ENCODE assay signal across 24 mouse cellular contexts in the genomic region with DNA sequence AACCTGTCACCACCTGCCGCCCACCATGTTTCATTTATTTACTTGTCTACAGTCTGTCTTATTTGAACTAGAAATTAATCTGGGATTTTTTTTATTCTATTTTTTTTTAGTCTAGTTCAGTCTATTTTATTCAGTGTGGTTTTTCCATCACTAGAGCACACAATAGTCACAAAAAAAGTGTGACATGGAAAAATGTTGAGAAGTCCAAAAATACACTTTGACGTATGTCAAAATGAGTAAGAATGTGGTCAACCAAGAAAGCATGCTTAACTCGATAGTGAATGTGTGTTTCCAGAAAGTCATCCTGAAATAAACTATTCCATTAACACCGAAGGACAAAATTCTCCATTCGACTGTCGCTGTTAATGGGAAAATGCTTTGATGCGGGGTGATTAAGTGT. TPM values are rescaled to one million over a fixed set of nuclear protein-coding genes. Genes with fewer than 3 reads are reported as not detected.
"Had no signal": no experiment of that assay in that cellular context is flagged by ENCODE, and none has a peak within 500 bp of the region (broad histone marks: within the 10 kb centered on the region; RNA-seq: fewer than 3 reads in every experiment).

No protein-coding gene starts in this region.

- H3K27ac ChIP-seq: heart, embryonic 10.5 days; hindbrain, embryonic 13.5 days; hindbrain, embryonic 15.5 days; hindbrain, postnatal 0 days; intestine, embryonic 15.5 days; layer of hippocampus, adult 2 months; left cerebral cortex, adult 2 months; limb, embryonic 10.5 days; limb, embryonic 12.5 days; liver, embryonic 13.5 days had no signal

- H3K9ac ChIP-seq: heart, embryonic 12.5 days; hindbrain, embryonic 13.5 days; hindbrain, embryonic 15.5 days; intestine, embryonic 15.5 days; limb, embryonic 12.5 days; liver, embryonic 13.5 days had no signal

- H3K4me3 ChIP-seq: heart, embryonic 10.5 days; heart, embryonic 12.5 days; hindbrain, embryonic 13.5 days; hindbrain, embryonic 15.5 days; intestine, embryonic 15.5 days; layer of hippocampus, adult 2 months; left cerebral cortex, adult 2 months; limb, embryonic 10.5 days; limb, embryonic 12.5 days; liver, embryonic 13.5 days had no signal

- H3K9me3 ChIP-seq: heart, embryonic 10.5 days; heart, embryonic 12.5 days; hindbrain, embryonic 13.5 days; hindbrain, embryonic 15.5 days; intestine, embryonic 15.5 days; limb, embryonic 10.5 days; limb, embryonic 12.5 days; liver, embryonic 13.5 days had no signal

- DNase-seq: gastrocnemius, postnatal 25 days; heart, adult 18-20 months; heart, postnatal 10 days; heart, postnatal 36 days; kidney, adult 18-20 months; kidney, adult 8-10 months; kidney, postnatal 10 days; kidney, postnatal 25 days; kidney, postnatal 4 days; liver; liver, embryonic 13.5 days had no signal

- H3K4me2 ChIP-seq: heart, embryonic 12.5 days; hindbrain, embryonic 13.5 days; hindbrain, embryonic 15.5 days; intestine, embryonic 15.5 days; limb, embryonic 12.5 days; liver, embryonic 11.5 days; liver, embryonic 13.5 days had no signal

- ATAC-seq: hindbrain, postnatal 0 days; intestine, embryonic 15.5 days; intestine, postnatal 0 days had no signal

- H3K4me1 ChIP-seq: heart, embryonic 10.5 days; heart, embryonic 12.5 days; hindbrain, embryonic 13.5 days; hindbrain, embryonic 15.5 days; intestine, embryonic 15.5 days; limb, embryonic 10.5 days; liver, embryonic 13.5 days had no signal

- H3K27me3 ChIP-seq: hindbrain, embryonic 13.5 days; hindbrain, embryonic 15.5 days; intestine, embryonic 15.5 days; limb, embryonic 12.5 days had no signal

- H3K36me3 ChIP-seq: heart, embryonic 10.5 days; heart, embryonic 12.5 days; hindbrain, embryonic 13.5 days; hindbrain, embryonic 15.5 days; intestine, embryonic 15.5 days; limb, embryonic 10.5 days; limb, embryonic 12.5 days; liver, embryonic 13.5 days had no signal

RNA-seq across cellular contexts. Expression of gene Casc1, which starts 51.5 kb away (rescaled TPM):
- total RNA-seq: granulocyte monocyte progenitor cell, adult 5-6 weeks had no signal
